Mouse (Mus musculus) NIH3T3 (cell line): ENCODE data around the gene Myh7b.

Experiments
- DNase-seq: peaks from one replicate; pipeline ENCODE4 v3.0.0-alpha.2; 2012; ENCODE audit warnings: low read depth

The Myh7b gene

GRCm38 (mm10) chr2:155610978-155611377, at the start of gene Myh7b:
Myh7b (plus strand) TSS chr2:155611212.
- DNase-seq = no peak

DNA sequence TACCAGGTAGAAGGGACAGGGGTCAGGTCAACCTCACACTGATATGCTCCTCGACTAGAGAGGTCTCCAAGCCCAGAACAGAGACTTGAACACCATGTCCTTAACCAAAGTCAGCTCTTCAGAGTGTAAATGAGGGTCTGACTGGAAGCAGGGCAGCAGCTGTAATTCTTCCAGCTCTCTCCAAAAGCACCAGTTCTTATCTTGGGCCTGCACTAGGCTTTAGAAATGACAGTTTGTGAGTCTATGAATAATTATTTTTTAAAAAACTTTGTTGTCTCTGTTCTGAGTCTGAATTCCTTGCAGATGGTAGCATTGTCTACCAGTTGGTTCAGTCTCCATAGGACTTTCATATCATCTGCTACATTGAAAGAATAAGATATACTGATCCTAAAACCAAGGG, 48.8 kb upstream of the Myh7b start:
- no peak for DNase-seq

DNA sequence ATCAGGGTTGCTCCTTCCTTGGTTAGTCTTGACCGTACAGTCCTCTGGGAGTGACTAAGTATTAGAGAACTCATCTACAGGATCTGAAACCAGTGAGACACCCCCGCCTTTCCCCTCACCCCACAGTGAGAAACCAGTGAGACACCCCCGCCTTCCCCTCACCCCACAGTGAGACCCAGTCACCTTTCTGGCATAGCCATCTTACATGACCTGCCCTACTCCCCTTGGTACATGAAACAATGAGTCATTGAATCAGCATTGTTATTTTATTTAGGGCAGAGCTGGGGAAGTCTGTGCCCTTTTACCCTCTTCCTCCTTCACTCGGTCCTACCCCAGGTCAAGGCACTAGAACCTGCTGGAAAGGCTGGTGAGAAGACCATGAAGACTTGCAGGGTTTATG, 48.1 kb upstream of the Myh7b start:
- no peak for DNase-seq

DNA sequence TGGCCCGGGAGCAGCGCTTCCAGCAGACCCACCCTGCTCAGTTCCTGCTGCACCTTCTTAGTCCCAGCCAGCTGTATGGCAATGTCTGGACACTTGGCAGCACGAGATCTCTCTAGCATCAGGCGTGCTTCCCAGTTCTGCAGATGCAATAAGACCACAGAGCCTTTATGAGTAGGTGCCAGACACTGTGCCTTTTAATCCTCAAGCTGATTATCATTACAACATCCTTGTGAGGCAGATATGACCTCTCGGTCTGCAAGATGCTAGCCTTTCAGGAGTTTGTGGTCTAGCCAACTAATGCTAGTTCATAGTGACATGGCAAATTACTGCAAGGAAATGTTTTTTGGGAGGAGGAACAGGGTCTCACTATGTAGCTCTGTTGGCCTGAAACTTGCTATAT, 43.3 kb upstream of the Myh7b start:
- no peak for DNase-seq

GRCm38 (mm10) chr2:155569223-155569807, 41.7 kb upstream of the Myh7b start:
- no peak for DNase-seq

GRCm38 (mm10) chr2:155573001-155573400, 38.0 kb upstream of the Myh7b start:
- DNase-seq = no peak

GRCm38 (mm10) chr2:155573996-155574395, 37.0 kb upstream of the Myh7b start:
- no peak for DNase-seq

DNA sequence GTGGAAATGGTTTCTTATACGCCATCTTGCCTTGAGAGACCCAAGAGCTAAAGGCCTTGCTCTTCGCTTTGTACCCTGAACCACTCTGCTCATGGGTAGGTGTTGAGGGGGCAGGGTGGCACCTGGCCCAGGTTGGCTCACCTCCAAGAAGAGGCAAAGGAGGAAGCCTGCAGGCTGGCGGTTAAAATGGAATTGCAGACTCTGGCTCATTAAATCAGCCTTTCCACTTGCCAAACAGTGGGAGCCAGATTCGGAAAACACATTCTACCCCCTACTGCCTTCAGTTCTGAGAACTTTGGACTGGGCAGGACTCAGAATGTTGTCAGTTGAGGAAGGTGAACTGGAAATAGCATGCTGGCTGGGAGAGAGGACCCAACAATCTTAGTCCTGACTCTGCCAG, 36.3 kb upstream of the Myh7b start:
- DNase-seq = no peak

DNA sequence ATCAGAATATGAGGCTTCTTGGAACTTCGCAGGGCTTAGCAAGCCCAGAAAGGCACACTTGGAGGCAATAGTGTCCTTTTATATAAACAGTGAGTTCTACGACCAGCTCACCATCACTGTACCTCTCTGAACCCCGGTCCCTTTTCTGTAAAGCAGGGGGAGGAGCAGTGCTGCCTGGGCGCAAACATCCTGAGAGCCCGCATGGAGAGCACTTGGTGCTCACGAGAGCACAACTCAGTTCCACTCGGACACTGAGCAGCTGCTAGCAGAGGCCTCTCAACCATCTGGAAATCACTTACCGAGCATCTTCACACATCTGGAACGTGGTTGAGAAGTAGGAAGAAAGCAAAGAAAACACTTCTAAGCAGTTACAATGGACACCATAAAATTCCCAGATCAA, 34.4 kb upstream of the Myh7b start:
- no peak for DNase-seq

- no peak for DNase-seq
Measured at GRCm38 (mm10) chr2:155580331-155580730, 30.7 kb upstream of the Myh7b start.

GRCm38 (mm10) chr2:155582384-155582995, 28.5 kb upstream of the Myh7b start:
- DNase-seq = no peak

- no peak for DNase-seq
Measured at GRCm38 (mm10) chr2:155582996-155583395, 28.0 kb upstream of the Myh7b start.

DNA sequence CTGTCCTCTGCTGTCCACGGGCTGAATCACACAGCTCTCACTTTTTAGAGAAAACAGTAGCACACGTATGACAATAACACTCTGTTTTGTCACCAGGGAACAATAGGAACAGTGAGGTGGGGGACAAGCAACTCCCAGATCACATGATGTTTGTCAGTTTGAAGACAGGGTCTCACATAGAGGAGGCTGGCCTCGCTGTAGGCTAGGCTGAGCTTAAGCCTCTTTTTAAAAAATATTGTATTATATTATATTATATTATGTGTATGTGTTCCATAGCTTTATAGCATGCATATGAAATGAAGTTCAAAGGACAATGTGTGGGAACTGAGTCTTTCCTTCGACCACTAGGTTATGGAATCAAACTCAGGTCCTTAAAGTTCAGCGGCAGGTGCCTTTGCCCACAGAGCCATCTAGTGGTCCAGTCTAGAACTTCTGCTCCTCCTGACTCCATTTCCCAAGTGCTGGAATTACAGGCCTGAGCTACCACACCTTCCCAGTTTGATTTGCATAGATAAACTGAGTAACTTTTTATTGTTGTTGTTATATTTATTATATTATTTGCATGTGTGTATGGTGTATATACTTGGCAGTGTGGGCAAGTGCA, 27.0 kb upstream of the Myh7b start:
- DNase-seq = peak; percentile 81

DNA sequence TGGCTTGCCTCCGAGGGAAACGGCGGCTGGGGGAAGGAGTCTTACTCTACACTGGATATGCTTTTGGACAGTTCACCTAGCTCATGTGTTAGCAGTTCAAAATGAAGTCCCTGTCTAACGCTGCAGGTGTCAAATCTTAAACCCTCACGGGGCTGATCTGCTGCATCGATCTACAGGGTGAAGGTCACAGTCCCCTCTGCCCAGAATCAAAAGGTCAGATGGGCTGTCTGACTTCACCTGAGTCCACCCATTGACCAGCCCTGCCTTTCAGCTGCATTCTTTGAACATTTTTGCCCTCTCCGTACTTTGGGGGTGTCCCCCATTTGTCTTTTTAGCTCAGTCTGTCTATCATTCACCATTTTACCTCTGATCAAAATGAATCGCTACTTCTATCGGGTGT, 25.9 kb upstream of the Myh7b start:
- no peak for DNase-seq

GRCm38 (mm10) chr2:155585486-155585885, 25.5 kb upstream of the Myh7b start:
- no peak for DNase-seq

GRCm38 (mm10) chr2:155588136-155588535, 22.9 kb upstream of the Myh7b start:
- peak; percentile 64 for DNase-seq

- no peak for DNase-seq
Measured at GRCm38 (mm10) chr2:155589521-155589920, 21.5 kb upstream of the Myh7b start.

DNA sequence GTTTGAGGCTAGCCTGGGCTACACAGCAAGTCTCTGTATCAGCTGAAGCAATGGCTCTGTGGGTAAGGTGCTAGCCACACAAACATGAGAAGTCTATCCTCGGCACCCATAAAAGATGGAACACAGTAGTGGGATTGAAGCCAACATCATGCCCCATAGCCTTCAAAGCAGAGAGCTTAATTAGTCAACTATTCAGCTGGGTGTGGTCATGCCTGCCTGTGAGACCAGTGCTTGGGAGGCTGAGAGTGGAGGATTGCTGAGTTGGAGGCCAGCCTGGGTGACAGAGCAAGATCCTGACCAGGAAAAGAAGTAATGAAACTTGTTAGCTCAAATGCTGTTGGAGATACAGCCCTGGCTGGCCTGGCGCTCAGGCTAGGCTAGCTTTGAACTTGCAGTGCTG, 20.1 kb upstream of the Myh7b start:
- no peak for DNase-seq

DNA sequence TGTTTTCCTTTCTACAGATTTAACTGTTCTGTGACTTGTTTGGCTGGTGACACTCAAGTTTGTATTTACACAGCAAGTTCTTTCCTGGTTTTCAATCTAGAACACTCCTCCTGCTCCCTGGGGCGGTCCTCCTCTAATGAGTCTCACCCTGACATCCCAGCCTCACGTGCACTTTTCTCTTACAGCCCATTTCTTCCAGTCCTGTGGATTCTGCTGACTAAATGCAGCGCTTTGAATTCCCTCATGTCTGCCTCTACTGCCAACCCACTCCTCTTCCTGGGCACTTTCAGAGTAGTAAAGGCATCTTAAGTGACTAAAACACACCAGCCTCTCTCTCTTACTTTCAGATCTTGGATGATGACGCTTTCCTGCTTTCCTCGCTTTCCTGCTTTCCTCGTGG, 19.3 kb upstream of the Myh7b start:
- peak; percentile 53 for DNase-seq

- peak; percentile 99 for DNase-seq
Measured at GRCm38 (mm10) chr2:155592137-155592853, 18.7 kb upstream of the Myh7b start, which contains the start of gene Gss. Gss (minus strand) TSS chr2:155592810.

DNA sequence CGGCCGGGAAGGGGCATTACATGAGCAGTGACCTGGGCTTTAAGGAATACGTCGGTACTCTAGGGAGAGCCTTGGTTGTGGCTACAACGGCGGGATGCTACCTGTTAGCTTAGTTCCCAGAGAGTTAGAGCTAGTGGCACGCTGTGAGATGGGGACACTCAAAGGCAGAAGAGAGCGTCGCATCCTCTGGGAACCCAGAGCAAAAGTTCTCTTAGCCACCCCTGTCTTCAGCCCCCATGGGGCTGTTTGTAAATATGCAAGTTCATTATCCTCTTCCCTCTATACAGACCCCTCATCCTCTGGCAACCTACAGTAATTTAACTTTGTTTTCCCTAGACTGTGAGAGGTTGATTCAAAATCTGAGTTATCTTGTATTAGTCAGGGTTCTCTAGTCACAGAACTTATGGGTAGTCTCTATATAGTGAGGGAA, 18.1 kb upstream of the Myh7b start:
- DNase-seq = no peak

DNA sequence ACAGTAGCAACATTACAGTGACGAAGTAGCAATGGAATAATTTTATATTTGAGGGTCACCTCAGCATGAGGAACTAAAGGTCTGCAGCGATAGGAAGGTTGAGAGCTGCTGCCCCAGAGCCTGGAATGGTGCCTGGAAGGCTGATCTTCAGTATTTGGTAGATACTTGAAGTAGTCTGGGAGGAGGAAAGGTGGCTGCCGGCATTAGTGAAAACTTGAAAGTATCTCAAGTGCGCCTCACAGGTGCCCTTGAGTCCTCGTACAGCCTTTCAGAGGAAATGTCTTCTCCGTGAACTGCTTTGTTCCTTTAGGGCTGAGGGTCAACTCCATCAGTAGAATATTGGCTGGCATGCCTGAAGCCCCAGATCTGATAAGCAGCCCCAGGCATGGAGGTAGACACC, 15.5 kb upstream of the Myh7b start:
- DNase-seq = no peak

DNA sequence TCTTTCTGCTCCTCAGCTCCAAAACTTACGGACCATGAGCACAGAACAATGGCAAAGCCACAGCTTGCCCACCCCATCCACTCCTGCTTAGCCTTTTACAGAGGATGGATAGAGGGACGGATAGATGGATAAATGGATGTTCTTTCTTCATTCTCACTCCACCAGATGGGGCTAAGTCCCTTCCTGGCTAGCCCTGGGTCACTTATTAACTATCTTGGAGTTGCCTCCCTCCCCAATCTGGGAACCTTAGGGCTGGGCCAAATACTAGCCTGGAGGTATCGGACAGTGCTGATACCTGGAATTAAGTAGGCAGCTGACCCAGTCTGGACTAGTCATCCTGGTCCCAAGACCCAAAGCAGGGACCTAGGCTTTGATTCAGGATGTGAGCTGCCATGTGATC, 7.3 kb upstream of the Myh7b start:
- no peak for DNase-seq
